23 mouse cellular contexts compared by ENCODE assay signal in the genomic region with DNA sequence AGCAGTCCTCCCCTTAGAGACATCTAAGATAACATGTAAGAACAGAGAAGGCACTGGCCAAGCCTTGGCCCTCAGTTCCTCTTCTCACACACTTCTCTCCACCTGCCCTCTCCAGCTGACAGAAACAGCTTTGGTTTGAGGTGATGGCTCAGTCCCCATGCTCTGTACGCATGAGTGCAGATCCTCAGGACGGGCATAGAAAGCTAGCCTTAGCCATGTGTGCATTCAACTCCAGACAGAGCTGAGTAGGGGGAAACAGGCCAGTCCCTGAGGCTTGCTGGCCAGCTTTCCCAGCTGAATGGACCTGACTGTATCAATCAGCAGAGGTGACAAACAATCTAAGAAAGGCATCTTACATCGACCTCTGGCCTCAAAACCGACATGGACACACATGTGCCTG.
DNase-seq lines count a peak whose midpoint lies in the region; ATAC-seq lines count a peak whose summit lies in the region.
"Had no signal": no experiment of that assay in that cellular context is flagged by ENCODE, and none has a peak within 500 bp of the region (broad histone marks: within the 10 kb centered on the region; RNA-seq: fewer than 3 reads in every experiment).

No protein-coding gene starts in this region.

- no peak for DNase-seq in cerebellum, adult 9-11 months
- DNase-seq in frontal cortex, postnatal 10 days (ENCODE audit: low spot score in 2 of 2): no peak
- DNase-seq in brain, adult 2 months (ENCODE audit: low read depth, low spot score): peak; percentile 66
- no peak for DNase-seq in forebrain, embryonic 11.5 days (ENCODE audit: low spot score)
- DNase-seq: adrenal gland, postnatal 25 days; cerebellum, adult 8-10 months; gastrocnemius, adult 2 months; heart, postnatal 4 days; kidney, adult 8-10 months; kidney, postnatal 10 days; liver, embryonic 13.5 days; lung, embryonic 14.5 days had no signal

- no peak overlapping the region for H3K27ac ChIP-seq in midbrain, embryonic 13.5 days
- no peak overlapping the region for H3K27ac ChIP-seq in midbrain, embryonic 16.5 days (ENCODE audit: low read length)
- H3K27ac ChIP-seq in forebrain, embryonic 11.5 days (ENCODE audit: low read depth, low read length): no peak overlapping the region
- H3K27ac ChIP-seq: embryonic facial prominence, embryonic 15.5 days; gastrocnemius, adult 2 months; heart, embryonic 10.5 days; intestine, embryonic 15.5 days; limb, embryonic 13.5 days; liver, embryonic 13.5 days; neural tube, embryonic 15.5 days had no signal

- H3K9me3 ChIP-seq in midbrain, embryonic 13.5 days: no peaks in the 10 kb centered on the region
- no peaks in the 10 kb centered on the region for H3K9me3 ChIP-seq in midbrain, embryonic 16.5 days (replicated peaks; ENCODE audit: control insufficient read depth, low read length, poor library complexity, severe bottlenecking)
- no peaks in the 10 kb centered on the region for H3K9me3 ChIP-seq in forebrain, embryonic 11.5 days (ENCODE audit: control insufficient read depth, low read length)
- H3K9me3 ChIP-seq: embryonic facial prominence, embryonic 15.5 days; heart, embryonic 10.5 days; intestine, embryonic 15.5 days; limb, embryonic 13.5 days; liver, embryonic 13.5 days; neural tube, embryonic 15.5 days had no signal

- H3K4me2 ChIP-seq in midbrain, embryonic 13.5 days (replicated peaks): no peak overlapping the region
- H3K4me2 ChIP-seq in midbrain, embryonic 16.5 days (ENCODE audit: low read length): no peak overlapping the region
- no peak overlapping the region for H3K4me2 ChIP-seq in forebrain, embryonic 11.5 days (ENCODE audit: low read depth, low read length, severe bottlenecking)
- H3K4me2 ChIP-seq: embryonic facial prominence, embryonic 15.5 days; intestine, embryonic 15.5 days; limb, embryonic 13.5 days; liver, embryonic 13.5 days; lung, embryonic 14.5 days; neural tube, embryonic 15.5 days had no signal

- no peak overlapping the region for H3K4me3 ChIP-seq in midbrain, embryonic 13.5 days (replicated peaks)
- no peak overlapping the region for H3K4me3 ChIP-seq in midbrain, embryonic 16.5 days (ENCODE audit: low read depth, low read length)
- no peak overlapping the region for H3K4me3 ChIP-seq in forebrain, embryonic 11.5 days (ENCODE audit: low read depth, low read length)
- H3K4me3 ChIP-seq: embryonic facial prominence, embryonic 15.5 days; gastrocnemius, adult 2 months; heart, embryonic 10.5 days; intestine, embryonic 15.5 days; limb, embryonic 13.5 days; liver, embryonic 13.5 days; neural tube, embryonic 15.5 days had no signal

- WGBS in midbrain, embryonic 13.5 days: 77% methylated on average over 4 of the region's 4 CpGs
- 81% methylated on average over 4 of the region's 4 CpGs for WGBS in midbrain, embryonic 16.5 days
- WGBS in forebrain, embryonic 11.5 days: 84% methylated on average over 4 of the region's 4 CpGs

- H3K4me1 ChIP-seq in midbrain, embryonic 13.5 days (replicated peaks): peaks cover 16% of the 10 kb centered on the region; the same call in 1 of the 2 replicates
- 0 out of 2 replicates have a peak, but pooled peaks cover 2% of the 10 kb centered on the region for H3K4me1 ChIP-seq in midbrain, embryonic 16.5 days (ENCODE audit: control insufficient read depth, insufficient read depth, low read length)
- H3K4me1 ChIP-seq in forebrain, embryonic 11.5 days (replicated peaks; ENCODE audit: control insufficient read depth, insufficient read depth, low read length): no peaks in the 10 kb centered on the region
- H3K4me1 ChIP-seq: embryonic facial prominence, embryonic 15.5 days; heart, embryonic 10.5 days; intestine, embryonic 15.5 days; limb, embryonic 13.5 days; liver, embryonic 13.5 days had no signal

- no peak overlapping the region for H3K9ac ChIP-seq in midbrain, embryonic 13.5 days (replicated peaks)
- H3K9ac ChIP-seq in midbrain, embryonic 16.5 days (ENCODE audit: low read depth, low read length): no peak overlapping the region
- no peak overlapping the region for H3K9ac ChIP-seq in forebrain, embryonic 11.5 days (ENCODE audit: low read length)
- H3K9ac ChIP-seq: embryonic facial prominence, embryonic 15.5 days; intestine, embryonic 15.5 days; limb, embryonic 13.5 days; liver, embryonic 13.5 days; lung, embryonic 14.5 days; neural tube, embryonic 15.5 days had no signal

- ATAC-seq in cerebellum, adult (ENCODE audit: insufficient number of reproducible peaks, low FRiP score, low TSS enrichment): peak; percentile 69; the same call in 1 of the 2 replicates
- ATAC-seq in frontal cortex, adult (ENCODE audit: low TSS enrichment): 0 out of 2 replicates have a peak, but pooled peaks have one; percentile 4
- ATAC-seq in midbrain, embryonic 13.5 days: 0 out of 2 replicates have a peak, but pooled peaks have one; percentile 13
- no peak for ATAC-seq in midbrain, embryonic 16.5 days
- no peak for ATAC-seq in forebrain, embryonic 11.5 days (replicated peaks; ENCODE audit: low FRiP score)
- ATAC-seq: CD4-positive, CD25-positive, alpha-beta regulatory T cell, adult 4 months; hindbrain, embryonic 16.5 days; intestine, embryonic 15.5 days had no signal

- H3K27me3 ChIP-seq in midbrain, embryonic 13.5 days: no peaks in the 10 kb centered on the region
- H3K27me3 ChIP-seq in midbrain, embryonic 16.5 days (ENCODE audit: control insufficient read depth, insufficient read depth, low read depth, low read length): no peaks in the 10 kb centered on the region
- H3K27me3 ChIP-seq in forebrain, embryonic 11.5 days (ENCODE audit: control insufficient read depth, insufficient read depth, low read length): no peaks in the 10 kb centered on the region
- H3K27me3 ChIP-seq: embryonic facial prominence, embryonic 15.5 days; intestine, embryonic 15.5 days; limb, embryonic 13.5 days; liver, embryonic 13.5 days; neural tube, embryonic 15.5 days had no signal

- H3K36me3 ChIP-seq in midbrain, embryonic 13.5 days: no peaks in the 10 kb centered on the region
- no peaks in the 10 kb centered on the region for H3K36me3 ChIP-seq in midbrain, embryonic 16.5 days (ENCODE audit: control insufficient read depth, insufficient read depth, low read length)
- H3K36me3 ChIP-seq in forebrain, embryonic 11.5 days (ENCODE audit: control insufficient read depth, insufficient read depth, low read length): no peaks in the 10 kb centered on the region
- H3K36me3 ChIP-seq: embryonic facial prominence, embryonic 15.5 days; heart, embryonic 10.5 days; intestine, embryonic 15.5 days; limb, embryonic 13.5 days; liver, embryonic 13.5 days; neural tube, embryonic 15.5 days had no signal

Comparison
In these comparisons a context has a peak if more than half of its experiments do, and no peak if none do; other contexts are left out.
1. ATAC-seq: peak in cerebellum, adult (single experiment), frontal cortex, adult (single experiment) and midbrain, embryonic 13.5 days (single experiment); none in midbrain, embryonic 16.5 days (single experiment) and forebrain, embryonic 11.5 days (single experiment).